Mouse (Mus musculus) intestine, postnatal 0 days (tissue): ENCODE results near the gene Cyfip2. TPM values are rescaled to one million over a fixed set of nuclear protein-coding genes. Genes with fewer than 3 reads are reported as not detected.

Experiments
- ATAC-seq: fragments of 200-750 bp; cut with Nextera tagmentation; 2 replicates; pipeline ENCODE4 v1.8.0; 2017; ENCODE audit warnings: mild to moderate bottlenecking, moderate TSS enrichment, moderate library complexity
- H3K27ac ChIP-seq: fragments of 300-500 bp; sonication (generic); 2 replicates; pipeline ENCODE4 v1.5.1; 2014; ENCODE audit warnings: mild to moderate bottlenecking, low read depth, low read length, moderate library complexity
- H3K27me3 ChIP-seq: fragments of 300-500 bp; sonication (generic); replicated peaks from 2 replicates; pipeline ENCODE4 v1.6.1; 2014; ENCODE audit warnings: low read length, mixed read lengths; ENCODE audit not compliant: control insufficient read depth, insufficient read depth
- H3K36me3 ChIP-seq: fragments of 300-500 bp; sonication (generic); 2 replicates; pipeline ENCODE4 v1.6.1; 2014; ENCODE audit warnings: mild to moderate bottlenecking, moderate library complexity; ENCODE audit not compliant: control insufficient read depth, insufficient read depth
- H3K4me1 ChIP-seq: fragments of 300-500 bp; sonication (generic); replicated peaks from 2 replicates; pipeline ENCODE4 v1.6.1; 2014; ENCODE audit warnings: antibody characterized with exemption, low read length, mixed read lengths; ENCODE audit not compliant: control insufficient read depth, insufficient read depth
- H3K4me2 ChIP-seq: fragments of 300-500 bp; sonication (generic); replicated peaks from 2 replicates; pipeline ENCODE4 v1.6.1; 2014; ENCODE audit warnings: low read depth, mild to moderate bottlenecking, moderate library complexity
- H3K4me3 ChIP-seq: fragments of 300-500 bp; sonication (generic); 2 replicates; pipeline ENCODE4 v1.5.1; 2014; ENCODE audit warnings: low read depth, low read length
- H3K9ac ChIP-seq: fragments of 300-500 bp; sonication (generic); 2 replicates; pipeline ENCODE4 v1.6.1; 2014; ENCODE audit warnings: mild to moderate bottlenecking, low read depth, low read length
- H3K9me3 ChIP-seq: fragments of 300-500 bp; sonication (generic); 2 replicates; pipeline ENCODE4 v1.6.1; 2016; ENCODE audit warnings: mixed run types; ENCODE audit not compliant: control insufficient read depth
- CTCF ChIP-seq: sonication (generic); IDR thresholded peaks from 2 replicates; pipeline ENCODE4 v1.5.1; 2016; ENCODE audit warnings: low read depth, mild to moderate bottlenecking, control low read depth, antibody characterized with exemption, moderate library complexity
- whole genome bisulfite sequencing: fragments of 180-500 bp; shearing (Covaris S2); extraction: QIAGEN DNeasy Blood & Tissue Kit; methylation state at CpG from one replicate; pipeline ENCODE4 v1.1.7; 2014; 5-methylcytosine and 5-hydroxymethylcytosine counted together
- polyA plus RNA-seq: library from polyadenylated mRNA; unstranded; fragments of >200 nt; fragmentation: Nextera tagmentation; extraction: Ambion mirVana; gene quantifications from 2 replicates; pipeline ENCODE4 v1.2.1, GENCODE M21; 2015

Gene Cyfip2
- polyA plus RNA-seq, 1 experiment from 2014 or later = 2.0 TPM

- no peak overlapping the region for H3K4me2 ChIP-seq
- H3K9me3 ChIP-seq = no peaks in the 10 kb centered on the region
- no peaks in the 10 kb centered on the region for H3K4me1 ChIP-seq
- H3K27ac ChIP-seq = no peak overlapping the region
- no peaks in the 10 kb centered on the region for H3K36me3 ChIP-seq
- no peaks in the 10 kb centered on the region for H3K27me3 ChIP-seq
- ATAC-seq = no peak
- TF ChIP-seq CTCF = no peak
- H3K9ac ChIP-seq = no peak overlapping the region
- no peak overlapping the region for H3K4me3 ChIP-seq
- WGBS = 84% methylated on average over 5 of the region's 5 CpGs
Observed at GRCm38 (mm10) chr11:46282612-46283011, 30.0 kb downstream of the Cyfip2 start.

GRCm38 (mm10) chr11:46278709-46279108, 34.0 kb downstream of the Cyfip2 start:
- ATAC-seq = no peak
- H3K4me1 ChIP-seq = no peaks in the 10 kb centered on the region
- no peaks in the 10 kb centered on the region for H3K36me3 ChIP-seq
- no peaks in the 10 kb centered on the region for H3K9me3 ChIP-seq
- no peak overlapping the region for H3K27ac ChIP-seq
- no peak for TF ChIP-seq CTCF
- no peak overlapping the region for H3K4me3 ChIP-seq
- no peak overlapping the region for H3K4me2 ChIP-seq
- WGBS = 95% methylated on average over 12 of the region's 12 CpGs
- no peaks in the 10 kb centered on the region for H3K27me3 ChIP-seq
- H3K9ac ChIP-seq = no peak overlapping the region

GRCm38 (mm10) chr11:46278140-46278539, 34.5 kb downstream of the Cyfip2 start:
- H3K9me3 ChIP-seq = no peaks in the 10 kb centered on the region
- ATAC-seq = no peak
- no peaks in the 10 kb centered on the region for H3K4me1 ChIP-seq
- no peak overlapping the region for H3K4me2 ChIP-seq
- 80% methylated on average over 5 of the region's 5 CpGs for WGBS
- no peak overlapping the region for H3K4me3 ChIP-seq
- H3K36me3 ChIP-seq = no peaks in the 10 kb centered on the region
- H3K27ac ChIP-seq = no peak overlapping the region
- H3K9ac ChIP-seq = no peak overlapping the region
- no peak for TF ChIP-seq CTCF
- no peaks in the 10 kb centered on the region for H3K27me3 ChIP-seq

GRCm38 (mm10) chr11:46276778-46277177, 35.9 kb downstream of the Cyfip2 start:
- no peaks in the 10 kb centered on the region for H3K27me3 ChIP-seq
- peak; percentile 59; the same call in 1 of the 2 replicates for ATAC-seq
- 42% methylated on average over 5 of the region's 5 CpGs for WGBS

GRCm38 (mm10) chr11:46276168-46276567, 36.5 kb downstream of the Cyfip2 start:
- no peaks in the 10 kb centered on the region for H3K36me3 ChIP-seq
- no peak for TF ChIP-seq CTCF
- H3K4me3 ChIP-seq = no peak overlapping the region
- H3K9me3 ChIP-seq = no peaks in the 10 kb centered on the region
- no peak for ATAC-seq
- no peak overlapping the region for H3K9ac ChIP-seq
- no peak overlapping the region for H3K27ac ChIP-seq
- H3K27me3 ChIP-seq = no peaks in the 10 kb centered on the region
- no peaks in the 10 kb centered on the region for H3K4me1 ChIP-seq
- no peak overlapping the region for H3K4me2 ChIP-seq
- WGBS = 90% methylated on average over 8 of the region's 8 CpGs

More at GRCm38 (mm10) chr11:46276778-46277177, 35.9 kb downstream of the Cyfip2 start:
- no peak overlapping the region for H3K4me2 ChIP-seq
- H3K4me3 ChIP-seq = no peak overlapping the region
- H3K9me3 ChIP-seq = no peaks in the 10 kb centered on the region
- no peaks in the 10 kb centered on the region for H3K4me1 ChIP-seq
- TF ChIP-seq CTCF = peak; percentile 68
- no peaks in the 10 kb centered on the region for H3K36me3 ChIP-seq
- H3K27ac ChIP-seq = no peak overlapping the region
- no peak overlapping the region for H3K9ac ChIP-seq

- TF ChIP-seq CTCF = peak; percentile 89
- H3K27me3 ChIP-seq = no peaks in the 10 kb centered on the region
- H3K9ac ChIP-seq = no peak overlapping the region
- H3K4me1 ChIP-seq = no peaks in the 10 kb centered on the region
- H3K4me3 ChIP-seq = no peak overlapping the region
- no peaks in the 10 kb centered on the region for H3K9me3 ChIP-seq
- no peak overlapping the region for H3K4me2 ChIP-seq
- no peak overlapping the region for H3K27ac ChIP-seq
- no peak for ATAC-seq
- WGBS = 9% methylated on average over 6 of the region's 6 CpGs
- no peaks in the 10 kb centered on the region for H3K36me3 ChIP-seq
Observed at GRCm38 (mm10) chr11:46275302-46275701, 37.4 kb downstream of the Cyfip2 start.

- Histone ChIP-seq H3K9ac (no peak overlapping the region), H3K4me3 (no peak overlapping the region), H3K4me2 (no peak overlapping the region), H3K9me3 (no peaks in the 10 kb centered on the region), H3K27ac (no peak overlapping the region), H3K36me3 (no peaks in the 10 kb centered on the region), H3K4me1 (no peaks in the 10 kb centered on the region), H3K27me3 (no peaks in the 10 kb centered on the region)
- 94% methylated on average over 3 of the region's 3 CpGs for WGBS
- no peak for ATAC-seq
- TF ChIP-seq CTCF = peak; percentile 28
Observed at GRCm38 (mm10) chr11:46273969-46274368, 38.7 kb downstream of the Cyfip2 start.
